Mouse (Mus musculus): ENCODE results near the gene Ascl3. TPM values are rescaled to one million over a fixed set of nuclear protein-coding genes. Genes with fewer than 3 reads are reported as not detected.
A peak's percentile ranks its signal among the peaks of the same experiment; 100 is the strongest.

Ascl3 gene
- total RNA-seq (2014; rRNA removed) (not detected in 2 replicates), polyA plus RNA-seq (2012; rRNA removed) (0.18 TPM in 1 of 2 replicates, not detected in the other)

DNA sequence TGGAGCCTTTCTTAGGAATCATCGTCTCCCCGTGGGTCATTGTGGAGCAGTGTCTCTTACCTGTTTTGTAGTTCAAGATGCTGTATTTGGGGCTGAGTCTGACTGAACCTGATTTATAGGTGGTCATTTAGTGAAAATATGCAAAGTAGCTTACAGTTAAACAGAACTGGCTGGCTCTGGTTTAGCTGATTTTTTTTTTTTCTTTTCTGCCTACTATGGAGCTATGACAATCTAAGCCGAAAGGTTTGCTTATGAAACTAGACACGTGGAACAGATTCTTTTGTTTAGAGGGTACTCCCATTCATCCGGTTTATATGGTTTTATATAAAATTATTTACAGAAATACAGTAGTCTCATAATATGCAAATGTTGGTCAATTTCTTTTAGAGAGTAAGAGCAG is at the start of gene Ascl3:
TSS of gene Ascl3 (minus strand) at position 101 of the 400 bp plus-strand sequence.
- Histone ChIP-seq H3K36me3 (ENCODE audit: control insufficient read depth, insufficient read depth, low read length) (peaks cover 10% of the 10 kb centered on the region), H3K4me1 (ENCODE audit: control insufficient read depth, insufficient read depth, low read length) (no peaks in the 10 kb centered on the region), H3K79me2 (ENCODE audit: control insufficient read depth, insufficient read depth, low read length) (no peaks in the 10 kb centered on the region), H3K4me3 (ENCODE audit: insufficient read depth, low read depth, low read length) (no peak within 1 kb of the TSS), H3K9ac (ENCODE audit: low read depth, low read length) (no peak within 1 kb of the TSS), H3K27ac (replicated peaks; ENCODE audit: insufficient read depth, low read depth, low read length) (no peak within 1 kb of the TSS), H3K27me3 (ENCODE audit: control insufficient read depth, insufficient read depth, low read length) (no peaks in the 10 kb centered on the region)
- WGBS = 90% methylated on average over 5 of the region's 5 CpGs
- DNase-seq (ENCODE audit: extremely low read depth, low read depth, low spot score) = no peak
- TF ChIP-seq CTCF (IDR thresholded peaks at IDR 0.05; ENCODE audit: low read depth, low read length) = no peak
- no peak for TF ChIP-seq POLR2A (IDR thresholded peaks at IDR 0.05; ENCODE audit: extremely low read depth, insufficient read depth, low read length)

DNA sequence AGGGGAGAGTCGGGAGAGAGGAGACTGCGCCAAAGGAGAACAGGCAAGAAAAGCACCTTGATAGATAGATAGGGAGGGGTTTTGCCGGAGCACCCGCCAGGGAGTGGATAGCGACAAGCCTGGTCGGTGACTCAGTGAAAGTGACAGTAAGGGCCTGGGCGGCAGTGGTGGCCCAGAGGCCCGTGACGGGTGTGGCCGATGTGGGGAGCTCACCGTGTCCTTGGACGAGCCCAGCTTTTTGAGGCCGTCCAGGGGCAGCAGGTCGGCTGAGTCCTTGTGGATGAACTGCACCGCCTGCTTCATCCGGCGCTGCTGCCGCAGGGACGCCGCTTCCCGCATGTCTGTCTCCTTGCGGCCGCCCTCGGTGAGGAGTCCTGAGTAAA is 49.6 kb upstream of the Ascl3 start:
- no peak for TF ChIP-seq CTCF (IDR thresholded peaks at IDR 0.05; ENCODE audit: low read depth, low read length)
- no peak for TF ChIP-seq POLR2A (IDR thresholded peaks at IDR 0.05; ENCODE audit: extremely low read depth, insufficient read depth, low read length)
- Histone ChIP-seq H3K9ac (ENCODE audit: low read depth, low read length) (no peak overlapping the region), H3K27me3 (ENCODE audit: control insufficient read depth, insufficient read depth, low read length) (peaks cover 21% of the 10 kb centered on the region; the same call in 1 of the 2 replicates), H3K36me3 (ENCODE audit: control insufficient read depth, insufficient read depth, low read length) (no peaks in the 10 kb centered on the region), H3K27ac (replicated peaks; ENCODE audit: insufficient read depth, low read depth, low read length) (no peak overlapping the region), H3K4me3 (ENCODE audit: insufficient read depth, low read depth, low read length) (peak overlapping the region; percentile 39; the same call in 1 of the 2 replicates), H3K4me1 (ENCODE audit: control insufficient read depth, insufficient read depth, low read length) (peaks cover 6% of the 10 kb centered on the region), H3K79me2 (ENCODE audit: control insufficient read depth, insufficient read depth, low read length) (no peaks in the 10 kb centered on the region)
- no peak for DNase-seq (ENCODE audit: extremely low read depth, low read depth, low spot score)
- 2% methylated on average over 24 of the region's 24 CpGs for WGBS

DNA sequence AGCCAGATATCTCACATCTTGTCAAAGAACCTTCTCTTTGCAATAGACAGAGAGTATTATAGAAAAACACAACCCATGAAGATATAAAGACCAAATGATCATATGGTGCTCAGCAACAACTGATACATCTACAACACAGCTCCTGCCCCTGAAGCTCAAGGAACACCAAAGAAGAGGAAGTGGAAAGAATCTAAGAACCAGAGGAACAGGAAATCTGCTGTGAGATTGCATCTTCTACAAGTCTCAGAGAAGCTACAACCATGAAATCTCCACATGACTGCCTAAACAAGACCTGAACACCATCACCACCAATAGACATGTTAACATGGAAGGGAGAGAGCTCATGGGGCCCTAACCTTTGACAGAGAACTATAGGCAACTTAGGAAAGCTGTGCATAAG is 40.7 kb upstream of the Ascl3 start:
- H3K79me2 ChIP-seq (ENCODE audit: control insufficient read depth, insufficient read depth, low read length) = no peaks in the 10 kb centered on the region
- no peaks in the 10 kb centered on the region for H3K27me3 ChIP-seq (ENCODE audit: control insufficient read depth, insufficient read depth, low read length)
- no peak overlapping the region for H3K4me3 ChIP-seq (ENCODE audit: insufficient read depth, low read depth, low read length)
- no peaks in the 10 kb centered on the region for H3K36me3 ChIP-seq (ENCODE audit: control insufficient read depth, insufficient read depth, low read length)
- DNase-seq (ENCODE audit: extremely low read depth, low read depth, low spot score) = no peak
- no peaks in the 10 kb centered on the region for H3K4me1 ChIP-seq (ENCODE audit: control insufficient read depth, insufficient read depth, low read length)
- no peak overlapping the region for H3K27ac ChIP-seq (replicated peaks; ENCODE audit: insufficient read depth, low read depth, low read length)
- H3K9ac ChIP-seq (ENCODE audit: low read depth, low read length) = no peak overlapping the region
- no peak for TF ChIP-seq CTCF (IDR thresholded peaks at IDR 0.05; ENCODE audit: low read depth, low read length)
- no peak for TF ChIP-seq POLR2A (IDR thresholded peaks at IDR 0.05; ENCODE audit: extremely low read depth, insufficient read depth, low read length)

DNA sequence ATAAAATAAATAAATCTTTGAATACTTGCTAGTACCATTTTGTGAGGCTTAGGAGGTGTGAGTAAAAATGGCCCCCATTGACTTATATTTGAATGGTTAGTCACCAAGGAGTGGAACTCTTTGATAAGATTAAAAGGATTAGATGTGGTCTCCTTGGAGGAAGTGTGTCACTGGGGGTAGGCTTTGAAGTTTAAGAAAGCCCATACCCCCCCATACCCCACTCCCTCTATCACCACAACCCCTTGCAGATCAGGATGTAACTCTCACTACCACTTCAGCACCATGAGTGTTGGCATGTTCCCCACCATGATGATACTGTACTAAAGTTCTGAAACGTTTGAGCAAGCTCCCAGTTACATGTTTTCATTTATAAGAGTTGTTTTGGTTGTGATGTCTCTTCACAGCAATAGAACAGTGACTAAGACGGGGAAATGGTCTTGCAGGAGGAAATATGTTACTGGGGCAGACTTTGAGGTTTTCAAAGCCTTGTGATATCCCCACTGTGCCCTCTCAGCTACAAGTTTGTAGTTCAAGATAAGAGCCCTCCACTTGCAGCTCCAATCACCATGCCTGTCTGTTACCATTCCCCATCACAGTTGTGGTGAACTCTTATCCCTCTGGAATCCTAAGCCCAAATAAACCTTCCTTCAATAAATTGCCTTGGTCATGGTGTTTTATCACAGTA is 37.3 kb upstream of the Ascl3 start:
- 65% methylated on average over 2 of the region's 2 CpGs for WGBS
- no peaks in the 10 kb centered on the region for H3K79me2 ChIP-seq (ENCODE audit: control insufficient read depth, insufficient read depth, low read length)
- TF ChIP-seq CTCF (IDR thresholded peaks at IDR 0.05; ENCODE audit: low read depth, low read length) (no peak), POLR2A (IDR thresholded peaks at IDR 0.05; ENCODE audit: extremely low read depth, insufficient read depth, low read length) (no peak)
- H3K4me3 ChIP-seq (ENCODE audit: insufficient read depth, low read depth, low read length) = no peak overlapping the region
- no peak overlapping the region for H3K9ac ChIP-seq (ENCODE audit: low read depth, low read length)
- DNase-seq (ENCODE audit: extremely low read depth, low read depth, low spot score) = no peak
- H3K27me3 ChIP-seq (ENCODE audit: control insufficient read depth, insufficient read depth, low read length) = no peaks in the 10 kb centered on the region
- H3K36me3 ChIP-seq (ENCODE audit: control insufficient read depth, insufficient read depth, low read length) = no peaks in the 10 kb centered on the region
- H3K27ac ChIP-seq (replicated peaks; ENCODE audit: insufficient read depth, low read depth, low read length) = no peak overlapping the region
- H3K4me1 ChIP-seq (ENCODE audit: control insufficient read depth, insufficient read depth, low read length) = no peaks in the 10 kb centered on the region

DNA sequence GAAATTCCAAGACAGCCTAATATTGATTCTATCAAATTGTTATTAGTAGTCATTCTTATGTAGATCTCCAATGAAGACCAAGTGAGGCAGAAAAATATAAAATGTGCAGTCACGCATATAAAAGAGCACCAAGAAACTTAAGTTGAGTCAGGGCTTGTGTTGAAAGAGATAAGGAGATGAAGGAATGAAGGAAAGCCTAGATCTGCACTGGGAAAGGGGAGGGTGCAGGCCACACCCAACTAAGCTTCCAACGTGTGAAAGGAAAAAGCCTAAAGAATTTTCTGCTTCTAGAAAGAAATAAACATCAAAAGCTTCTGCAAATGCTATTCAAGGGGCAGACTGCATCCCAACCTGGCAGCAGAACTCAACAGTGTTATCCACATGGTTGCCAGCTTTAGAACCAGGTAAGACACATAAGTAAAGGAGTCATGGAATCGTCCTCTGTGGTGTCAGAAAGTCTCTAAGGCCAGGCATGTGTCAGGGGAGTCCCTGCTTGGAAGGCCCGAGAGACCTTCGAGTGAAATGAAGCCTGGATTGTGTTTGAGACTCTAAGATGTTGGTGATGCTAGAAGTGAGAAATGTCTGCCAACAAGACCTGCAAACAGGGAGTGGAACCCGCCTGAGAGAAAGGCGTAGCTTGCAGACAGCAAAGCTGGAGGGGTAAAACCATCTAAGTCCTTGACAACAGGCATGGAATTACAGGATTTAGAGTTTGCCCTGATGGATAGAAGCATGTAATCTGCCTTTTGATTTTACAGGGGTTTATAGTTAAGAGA is 36.2 kb upstream of the Ascl3 start:
- H3K27ac ChIP-seq (replicated peaks; ENCODE audit: insufficient read depth, low read depth, low read length) = no peak overlapping the region
- no peak for DNase-seq (ENCODE audit: extremely low read depth, low read depth, low spot score)
- no peak overlapping the region for H3K9ac ChIP-seq (ENCODE audit: low read depth, low read length)

GRCm38 (mm10) chr7:109764009-109764408 is 32.5 kb upstream of the Ascl3 start:
- no peak for DNase-seq (ENCODE audit: extremely low read depth, low read depth, low spot score)
- H3K9ac ChIP-seq (ENCODE audit: low read depth, low read length) = no peak overlapping the region
- no peaks in the 10 kb centered on the region for H3K79me2 ChIP-seq (ENCODE audit: control insufficient read depth, insufficient read depth, low read length)
- TF ChIP-seq POLR2A (IDR thresholded peaks at IDR 0.05; ENCODE audit: extremely low read depth, insufficient read depth, low read length) (no peak), CTCF (IDR thresholded peaks at IDR 0.05; ENCODE audit: low read depth, low read length) (no peak)
- no peak overlapping the region for H3K4me3 ChIP-seq (ENCODE audit: insufficient read depth, low read depth, low read length)
- no peaks in the 10 kb centered on the region for H3K27me3 ChIP-seq (ENCODE audit: control insufficient read depth, insufficient read depth, low read length)
- no peaks in the 10 kb centered on the region for H3K36me3 ChIP-seq (ENCODE audit: control insufficient read depth, insufficient read depth, low read length)
- H3K4me1 ChIP-seq (ENCODE audit: control insufficient read depth, insufficient read depth, low read length) = no peaks in the 10 kb centered on the region
- H3K27ac ChIP-seq (replicated peaks; ENCODE audit: insufficient read depth, low read depth, low read length) = no peak overlapping the region
- 77% methylated on average over 2 of the region's 2 CpGs for WGBS

More for the DNA sequence above, 36.2 kb upstream of the Ascl3 start:
- H3K4me3 ChIP-seq (ENCODE audit: insufficient read depth, low read depth, low read length) = no peak overlapping the region
- H3K79me2 ChIP-seq (ENCODE audit: control insufficient read depth, insufficient read depth, low read length) = no peaks in the 10 kb centered on the region
- TF ChIP-seq POLR2A (IDR thresholded peaks at IDR 0.05; ENCODE audit: extremely low read depth, insufficient read depth, low read length) (no peak), CTCF (IDR thresholded peaks at IDR 0.05; ENCODE audit: low read depth, low read length) (no peak)
- no peaks in the 10 kb centered on the region for H3K36me3 ChIP-seq (ENCODE audit: control insufficient read depth, insufficient read depth, low read length)
- WGBS = 86% methylated on average over 7 of the region's 7 CpGs
- H3K4me1 ChIP-seq (ENCODE audit: control insufficient read depth, insufficient read depth, low read length) = no peaks in the 10 kb centered on the region
- H3K27me3 ChIP-seq (ENCODE audit: control insufficient read depth, insufficient read depth, low read length) = no peaks in the 10 kb centered on the region

Data from liver, adult 2 months (tissue).